Mouse (Mus musculus) brain, embryonic 14.5 days (tissue): ENCODE data around the gene BC024063. TPM values are rescaled to one million over a fixed set of nuclear protein-coding genes. Genes with fewer than 3 reads are reported as not detected.
"Not testable (repeated sequence)": the region's sequence is repeated elsewhere in the genome, so short reads cannot be mapped to it uniquely, and the experiment has no call there.

ENCODE experiments used
- DNase-seq: peaks from one replicate; pipeline ENCODE4 v3.0.0-alpha.2; 2011; ENCODE audit warnings: low read depth
- CTCF ChIP-seq: fragments of 200-500 bp; IDR thresholded peaks from 2 replicates; pipeline ENCODE4 v1.5.1; 2012; ENCODE audit warnings: inconsistent platforms, mild to moderate bottlenecking, moderate library complexity, borderline replicate concordance; ENCODE audit not compliant: insufficient read depth, insufficient read length; ENCODE audit errors: extremely low read depth
- POLR2A ChIP-seq: fragments of 200-500 bp; IDR thresholded peaks from 2 replicates; pipeline ENCODE4 v1.6.1; 2012; ENCODE audit warnings: mild to moderate bottlenecking, inconsistent platforms, borderline replicate concordance; ENCODE audit not compliant: poor library complexity, insufficient read depth, insufficient read length, severe bottlenecking; ENCODE audit errors: extremely low read depth
- polyA plus RNA-seq: library from polyadenylated mRNA; depleted of rRNA; stranded (reverse); fragments of >200 nt; gene quantifications from 2 replicates; pipeline ENCODE4 v1.2.3, GENCODE M21; 2012; rRNA removed

Gene BC024063
- polyA plus RNA-seq = 2.4 and 2.7 TPM in 2 replicates

- DNase-seq = peak; percentile 94
- peak; percentile 26; the same call in 1 of the 2 replicates for TF ChIP-seq POLR2A
These were observed at the start of gene BC024063 for GRCm38 (mm10) chr10:82082728-82083621. Gene BC024063 (plus strand): TSS chr10:82083353.

- TF ChIP-seq POLR2A = no peak
- no peak for TF ChIP-seq CTCF
- DNase-seq = no peak
These were observed 41.0 kb upstream of the BC024063 start for GRCm38 (mm10) chr10:82042191-82042590.

GRCm38 (mm10) chr10:82046603-82047002, 36.5 kb upstream of the BC024063 start:
- DNase-seq = no peak
- TF ChIP-seq POLR2A (no peak), CTCF (no peak)

- DNase-seq = peak; percentile 98
- no peak for TF ChIP-seq CTCF
- peak; percentile 63; the same call in 1 of the 2 replicates for TF ChIP-seq POLR2A
These were observed 35.3 kb upstream of the BC024063 start, which contains the start of gene Zfp873 for GRCm38 (mm10) chr10:82047597-82048459. Gene Zfp873 (plus strand): TSS chr10:82048123.

- not testable (repeated sequence) for DNase-seq
These were observed 34.7 kb upstream of the BC024063 start for GRCm38 (mm10) chr10:82048460-82048804.

- DNase-seq = not testable (repeated sequence)
These were observed 444 bp downstream of the BC024063 start for GRCm38 (mm10) chr10:82083622-82083971.

GRCm38 (mm10) chr10:82117206-82117605, 34.1 kb downstream of the BC024063 start:
- no peak for DNase-seq
- TF ChIP-seq CTCF = no peak
- TF ChIP-seq POLR2A = no peak

GRCm38 (mm10) chr10:82127850-82128401, 44.8 kb downstream of the BC024063 start, which contains the start of gene AU041133:
Gene AU041133 (plus strand): TSS chr10:82128013.
- DNase-seq = peak; percentile 97
- TF ChIP-seq POLR2A (peak; percentile 74; the same call in 1 of the 2 replicates), CTCF (no peak)

GRCm38 (mm10) chr10:82145282-82145681, 62.1 kb downstream of the BC024063 start:
- no peak for TF ChIP-seq POLR2A
- TF ChIP-seq CTCF = no peak
- no peak for DNase-seq

- TF ChIP-seq POLR2A (no peak), CTCF (no peak)
- DNase-seq = no peak
These were observed 64.4 kb downstream of the BC024063 start for GRCm38 (mm10) chr10:82147571-82147970.

Other genes with a start within 250 kb of the BC024063 start
- gene Gm32687, start 219.4 kb upstream of the BC024063 start, polyA plus RNA-seq = 5.0 and 5.9 TPM in 2 replicates
- 3.3 and 4.4 TPM in 2 replicates for gene Zfp781, start 152.9 kb upstream of the BC024063 start, polyA plus RNA-seq
- 10.4 and 11.3 TPM in 2 replicates for gene Zfp873, start 35.2 kb upstream of the BC024063 start, polyA plus RNA-seq
- 2.6 and 3.6 TPM in 2 replicates for gene AU041133, start 44.7 kb downstream of the BC024063 start, polyA plus RNA-seq
- gene Zfp938, start 157.9 kb downstream of the BC024063 start, polyA plus RNA-seq = 14.1 and 15.5 TPM in 2 replicates
- gene 4932415D10Rik, start 233.2 kb downstream of the BC024063 start, polyA plus RNA-seq = under 0.01 TPM in 1 of 2 replicates, not detected in the other